In the genomic region with DNA sequence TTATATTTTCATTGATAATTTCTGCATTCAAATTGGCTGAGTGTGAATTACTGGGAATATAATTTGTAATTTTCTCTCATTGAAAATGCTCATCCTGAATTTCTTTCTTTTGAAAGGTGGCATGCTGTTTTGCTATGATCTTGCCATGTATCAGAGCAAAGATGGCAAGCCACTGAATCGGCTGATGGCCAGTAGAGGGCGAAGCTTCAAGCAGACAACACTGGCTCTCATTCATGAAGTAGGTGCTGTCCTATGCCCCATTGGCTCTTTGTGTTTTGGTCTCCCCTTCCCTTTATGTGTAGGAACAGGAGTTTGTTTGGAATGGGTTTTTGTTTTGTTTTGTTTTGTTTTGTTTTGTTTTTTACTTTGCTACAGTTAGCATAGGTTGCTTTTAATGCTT, we compare ENCODE assay signal across 10 mouse cellular contexts.
DNase-seq lines count a peak whose midpoint lies in the region; ATAC-seq and TF ChIP-seq lines count a peak whose summit lies in the region.
"Had no signal": no experiment of that assay in that cellular context is flagged by ENCODE, and none has a peak within 500 bp of the region (broad histone marks: within the 10 kb centered on the region; RNA-seq: fewer than 3 reads in every experiment).

No protein-coding gene starts in this region.

- TF ChIP-seq CTCF in G1E (IDR thresholded peaks at IDR 0.05; ENCODE audit: low read depth, low read length), result peak; percentile 5; the same call in 1 of the 2 replicates
- TF ChIP-seq CTCF in cortical plate, adult 2 months (IDR thresholded peaks at IDR 0.05; ENCODE audit: extremely low read depth, insufficient read depth, low read length), result peak; percentile 48

- TF ChIP-seq POLR2A in cortical plate, adult 2 months (IDR thresholded peaks at IDR 0.05; ENCODE audit: extremely low read depth, insufficient read depth, low read length), result no peak

- peak; percentile 13 to 16 for DNase-seq in heart, postnatal 36 days
- peak; percentile 62 for DNase-seq in 416B (ENCODE audit: low read depth)
- DNase-seq in G1E (ENCODE audit: low spot score), result no peak
- DNase-seq in limb, embryonic 10.5 days (ENCODE audit: low spot score), result peak; percentile 43
- peak; percentile 45 for DNase-seq in testis, postnatal 10 days (ENCODE audit: low spot score)
- DNase-seq in right cerebral cortex, postnatal 4 days, result no peak

- 49% methylated on average over 2 of the region's 2 CpGs for WGBS in heart, embryonic 12.5 days
- WGBS in limb, embryonic 10.5 days, result 53% methylated on average over 2 of the region's 2 CpGs

- H3K4me1 ChIP-seq in heart, embryonic 12.5 days (replicated peaks), result peaks cover 5% of the 10 kb centered on the region
- peaks cover 9% of the 10 kb centered on the region for H3K4me1 ChIP-seq in G1E (ENCODE audit: insufficient read depth, low read depth, low read length)
- no peaks in the 10 kb centered on the region for H3K4me1 ChIP-seq in cortical plate, adult 2 months (ENCODE audit: control insufficient read depth, insufficient read depth, low read length)
- H3K4me1 ChIP-seq in limb, embryonic 10.5 days, result no peaks in the 10 kb centered on the region
- H3K4me1 ChIP-seq: lung, embryonic 15.5 days had no signal

- ATAC-seq in heart, embryonic 12.5 days (ENCODE audit: insufficient number of reproducible peaks, low FRiP score), result no peak
- no peak for ATAC-seq in G1E (ENCODE audit: extremely low read depth, insufficient number of reproducible peaks, low FRiP score, poor library complexity, severe bottlenecking)

- H3K36me3 ChIP-seq in heart, embryonic 12.5 days, result no peaks in the 10 kb centered on the region
- peaks cover 28% of the 10 kb centered on the region for H3K36me3 ChIP-seq in G1E (replicated peaks)
- H3K36me3 ChIP-seq in limb, embryonic 10.5 days, result no peaks in the 10 kb centered on the region
- H3K36me3 ChIP-seq: embryonic facial prominence, embryonic 13.5 days; lung, embryonic 15.5 days had no signal

- no peaks in the 10 kb centered on the region for H3K27me3 ChIP-seq in heart, embryonic 12.5 days (replicated peaks)
- H3K27me3 ChIP-seq in G1E (ENCODE audit: insufficient read depth, low read length), result no peaks in the 10 kb centered on the region
- H3K27me3 ChIP-seq in limb, embryonic 10.5 days (ENCODE audit: low read depth, poor library complexity, severe bottlenecking), result no peaks in the 10 kb centered on the region
- H3K27me3 ChIP-seq: embryonic facial prominence, embryonic 13.5 days; lung, embryonic 15.5 days had no signal

- H3K9me3 ChIP-seq in heart, embryonic 12.5 days (replicated peaks), result no peaks in the 10 kb centered on the region
- H3K9me3 ChIP-seq in G1E (replicated peaks), result no peaks in the 10 kb centered on the region
- no peaks in the 10 kb centered on the region for H3K9me3 ChIP-seq in limb, embryonic 10.5 days (replicated peaks)
- H3K9me3 ChIP-seq: embryonic facial prominence, embryonic 13.5 days; lung, embryonic 15.5 days had no signal

- no peak overlapping the region for H3K4me2 ChIP-seq in heart, embryonic 12.5 days
- H3K4me2 ChIP-seq: embryonic facial prominence, embryonic 13.5 days; lung, embryonic 15.5 days had no signal

- H3K27ac ChIP-seq in heart, embryonic 12.5 days (ENCODE audit: poor library complexity, severe bottlenecking), result no peak overlapping the region
- no peak overlapping the region for H3K27ac ChIP-seq in cortical plate, adult 2 months (ENCODE audit: insufficient read depth, low read length)
- no peak overlapping the region for H3K27ac ChIP-seq in limb, embryonic 10.5 days
- H3K27ac ChIP-seq: embryonic facial prominence, embryonic 13.5 days; lung, embryonic 15.5 days had no signal

- intact Hi-C loops in heart, postnatal 36 days (cut with DNase I), result loop anchor here (5.0 kb wide), 1 partner anchor 233 kb away; no protein-coding TSS in a partner anchor

- no peak overlapping the region for H3K9ac ChIP-seq in heart, embryonic 12.5 days
- H3K9ac ChIP-seq: embryonic facial prominence, embryonic 13.5 days; lung, embryonic 15.5 days had no signal

- H3K4me3 ChIP-seq in heart, embryonic 12.5 days, result no peak overlapping the region
- no peak overlapping the region for H3K4me3 ChIP-seq in G1E (ENCODE audit: low read depth, low read length)
- H3K4me3 ChIP-seq in cortical plate, adult 2 months (ENCODE audit: insufficient read depth, low read length), result no peak overlapping the region
- no peak overlapping the region for H3K4me3 ChIP-seq in limb, embryonic 10.5 days
- H3K4me3 ChIP-seq: embryonic facial prominence, embryonic 13.5 days; lung, embryonic 15.5 days had no signal

Comparison
In these comparisons a context has a peak if more than half of its experiments do, and no peak if none do; other contexts are left out.
1. DNase-seq: peak in heart, postnatal 36 days (2 of 2), 416B (single experiment), limb, embryonic 10.5 days (single experiment) and testis, postnatal 10 days (single experiment); none in G1E (single experiment) and right cerebral cortex, postnatal 4 days (single experiment).